ENCODE assay signal across 8 mouse cellular contexts in the genomic region with DNA sequence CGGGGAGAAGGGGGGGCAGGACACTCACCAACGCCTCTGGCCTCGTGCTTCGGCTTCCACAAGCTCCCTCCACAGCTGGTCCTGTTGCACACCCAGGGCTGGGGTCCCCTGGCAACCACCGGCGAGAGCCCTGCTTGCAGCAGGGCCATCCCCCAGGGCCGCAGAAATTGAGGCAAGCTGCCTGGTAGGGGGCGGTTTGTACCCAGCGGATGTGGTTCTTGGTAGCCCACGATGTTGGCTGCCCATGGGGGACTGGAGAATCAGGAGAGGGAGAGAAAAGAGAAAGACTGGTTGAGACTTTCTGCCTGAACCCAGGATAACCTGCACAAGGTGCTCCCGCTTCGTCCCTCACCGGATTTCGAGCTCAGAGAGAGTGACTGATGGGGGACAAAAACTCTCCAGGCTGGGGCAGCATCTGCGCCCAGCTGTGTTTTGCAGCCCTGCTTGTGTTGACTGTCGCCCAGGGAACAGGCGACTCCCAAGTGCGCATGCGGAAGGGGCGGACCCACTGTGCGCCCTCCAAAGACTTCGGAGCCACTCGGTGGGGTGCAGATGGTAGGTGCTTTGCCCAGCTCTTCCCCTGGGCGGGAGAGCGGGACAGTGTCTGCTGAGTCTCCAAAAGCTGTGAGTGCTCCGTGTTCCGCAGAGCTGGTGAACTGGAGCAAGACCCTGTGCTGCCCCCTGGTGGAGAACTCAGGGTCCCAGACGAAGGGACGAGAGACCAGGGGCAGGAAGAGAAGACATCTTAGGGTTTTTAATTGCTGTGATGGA. TPM values are rescaled to one million over a fixed set of nuclear protein-coding genes. Genes with fewer than 3 reads are reported as not detected.
DNase-seq lines count a peak whose midpoint lies in the region; ATAC-seq and TF ChIP-seq lines count a peak whose summit lies in the region.

A gene (minus strand): TSS at position 628 of the 771 bp plus-strand sequence.

- in situ Hi-C loops in ES-E14 (cut with MboI; ENCODE audit: low sequenced_read_pairs in 2 of 2, unreplicated experiment in 2 of 2) = loop anchor here in 1 of 2 experiments (25.0 kb wide), 1 partner anchor 299 kb away; no protein-coding TSS in a partner anchor

- WGBS in forebrain, embryonic 14.5 days = 7% methylated on average over 29 of the region's 29 CpGs

- H3K9me3 ChIP-seq in ES-E14 (ENCODE audit: control insufficient read depth, insufficient read depth, low read depth, low read length) = no peaks in the 10 kb centered on the region
- H3K9me3 ChIP-seq in forebrain, embryonic 14.5 days (replicated peaks; ENCODE audit: control insufficient read depth, low read length) = no peaks in the 10 kb centered on the region

- ATAC-seq in forebrain, embryonic 14.5 days = peak; percentile 73

- intact Hi-C loops in heart, postnatal 36 days (cut with DNase I) = loop anchor here (1.0 to 10.0 kb wide), 2 partner anchors 203 to 426 kb away; no protein-coding TSS in a partner anchor

- H3K4me3 ChIP-seq in ES-E14 (ENCODE audit: insufficient read depth in 1 of 2, low read depth in 1 of 2, low read length in 2 of 2, poor library complexity in 1 of 2, severe bottlenecking in 1 of 2) = peak within 1 kb of the TSS; percentile 56 to 65
- peak within 1 kb of the TSS; percentile 30 for H3K4me3 ChIP-seq in forebrain, embryonic 14.5 days (ENCODE audit: low read depth, low read length)
- peak within 1 kb of the TSS; percentile 50 for H3K4me3 ChIP-seq in layer of hippocampus, adult 2 months

- no peaks in the 10 kb centered on the region for H3K27me3 ChIP-seq in forebrain, embryonic 14.5 days (replicated peaks; ENCODE audit: control insufficient read depth, insufficient read depth, low read length)

- peak within 1 kb of the TSS; percentile 55 for H3K4me2 ChIP-seq in forebrain, embryonic 14.5 days (ENCODE audit: low read length)

- peak; percentile 74 for DNase-seq in ES-E14 (ENCODE audit: low read depth, low spot score)
- DNase-seq in cerebellum, adult 11 months = peak; percentile 29
- DNase-seq in forebrain, embryonic 14.5 days (ENCODE audit: low spot score) = peak; percentile 77
- peak; percentile 81 to 86 for DNase-seq in heart, postnatal 36 days
- DNase-seq in layer of hippocampus, adult 2 months (ENCODE audit: low spot score in 2 of 2) = peak; percentile 42 to 78
- DNase-seq in lung, postnatal 10 days = peak; percentile 89
- peak; percentile 73 for DNase-seq in ovary, postnatal 14 days (ENCODE audit: low spot score)
- DNase-seq in thymus, postnatal 14 days = peak; percentile 88

- no peak within 1 kb of the TSS for H3K27ac ChIP-seq in ES-E14 (ENCODE audit: insufficient read depth, low read depth, low read length, poor library complexity, severe bottlenecking)
- H3K27ac ChIP-seq in forebrain, embryonic 14.5 days (ENCODE audit: low read depth, low read length) = no peak within 1 kb of the TSS
- H3K27ac ChIP-seq in layer of hippocampus, adult 2 months = no peak within 1 kb of the TSS

- peak within 1 kb of the TSS; percentile 38 for H3K9ac ChIP-seq in ES-E14 (ENCODE audit: insufficient read depth, low read depth, low read length, poor library complexity, severe bottlenecking)
- peak within 1 kb of the TSS; percentile 46 for H3K9ac ChIP-seq in forebrain, embryonic 14.5 days (ENCODE audit: low read length)

- no peaks in the 10 kb centered on the region for H3K36me3 ChIP-seq in ES-E14 (ENCODE audit: control insufficient read depth, insufficient read depth, low read length, poor library complexity, severe bottlenecking)
- H3K36me3 ChIP-seq in forebrain, embryonic 14.5 days (ENCODE audit: control insufficient read depth, insufficient read depth, low read length) = no peaks in the 10 kb centered on the region

- no peaks in the 10 kb centered on the region for H3K4me1 ChIP-seq in ES-E14 (ENCODE audit: control insufficient read depth in 2 of 2, insufficient read depth in 2 of 2, low read length in 2 of 2, poor library complexity in 1 of 2)
- H3K4me1 ChIP-seq in forebrain, embryonic 14.5 days (ENCODE audit: control insufficient read depth, insufficient read depth, low read length) = 0 out of 2 replicates have a peak, but pooled peaks cover 4% of the 10 kb centered on the region

- TF ChIP-seq CTCF in layer of hippocampus, adult 2 months (conservative IDR thresholded peaks at IDR 0.05) = peak; percentile 84

TF ChIP-seq in ES-E14, 5 proteins besides CTCF, POLR2A, EP300 and RAD21:
- TF ChIP-seq ZC3H11A (IDR thresholded peaks at IDR 0.05; ENCODE audit: borderline replicate concordance, low read depth, low read length) = peak; percentile 23; the same call in 1 of the 2 replicates
- no peak for TF ChIP-seq ZNF384 (IDR thresholded peaks at IDR 0.05; ENCODE audit: low read depth, low read length)

RNA-seq across cellular contexts. Expression of the gene that starts here (rescaled TPM):
- total RNA-seq in ES-E14 (2012; rRNA removed) = 0.40 and 1.1 TPM in 2 replicates
- 2.8 and 4.9 TPM in 2 replicates for polyA plus RNA-seq in forebrain, embryonic 14.5 days (2014; fragmentation: Nextera tagmentation; extraction: Ambion mirVana)
- under 1 TPM in 1 of 2 experiments, not detected in 1; 0.22 TPM for total RNA-seq in heart, postnatal 36 days (2021)
- total RNA-seq in layer of hippocampus, adult 2 months (2021) = under 1 TPM; 0.52 to 0.61 TPM

Comparison
In these comparisons a context has a peak if more than half of its experiments do, and no peak if none do; other contexts are left out.
1. Peak in DNase-seq in heart, postnatal 36 days; RNA of the gene not detected or under 1 TPM.
2. Peak in DNase-seq and H3K4me3 ChIP-seq in layer of hippocampus, adult 2 months; RNA of the gene not detected or under 1 TPM.
3. DNase-seq: peak in every context shown above with its lines; median percentile 89 in lung, postnatal 10 days; 88 in thymus, postnatal 14 days; 84 in heart, postnatal 36 days; 77 in forebrain, embryonic 14.5 days; 74 in ES-E14; 73 in ovary, postnatal 14 days; 60 in layer of hippocampus, adult 2 months; 29 in cerebellum, adult 11 months.